Mouse (Mus musculus) lung, postnatal 4 days (tissue): ENCODE data around the gene Actg1.

Experiments used
- DNase-seq, 2 experiments: peaks; one replicate each; pipeline ENCODE4 v3.0.0; 2021

Gene Actg1

GRCm38 (mm10) chr11:120308441-120309320, 39.7 kb downstream of the Actg1 start:
- DNase-seq, result no peak

GRCm38 (mm10) chr11:120307566-120308430, 40.5 kb downstream of the Actg1 start:
- DNase-seq, result peak; percentile 94 to 97

- peak in 1 of 2 experiments; percentile 34 for DNase-seq
These were observed 41.3 kb downstream of the Actg1 start for GRCm38 (mm10) chr11:120307132-120307413.

GRCm38 (mm10) chr11:120306366-120307131, 41.8 kb downstream of the Actg1 start:
- peak in 1 of 2 experiments; percentile 22 for DNase-seq

GRCm38 (mm10) chr11:120305535-120306365, 42.6 kb downstream of the Actg1 start:
- DNase-seq, result no peak

GRCm38 (mm10) chr11:120304886-120305534, 43.3 kb downstream of the Actg1 start:
- DNase-seq, result peak; percentile 91 to 92

- peak in 1 of 2 experiments; percentile 30 for DNase-seq
These were observed 44.0 kb downstream of the Actg1 start for GRCm38 (mm10) chr11:120304350-120304694.

GRCm38 (mm10) chr11:120303559-120304349, 44.6 kb downstream of the Actg1 start:
- peak in 1 of 2 experiments; percentile 19 for DNase-seq

- peak in 1 of 2 experiments; percentile 15 for DNase-seq
These were observed 45.2 kb downstream of the Actg1 start for GRCm38 (mm10) chr11:120303119-120303518.

GRCm38 (mm10) chr11:120299484-120299883, 48.9 kb downstream of the Actg1 start:
- no peak for DNase-seq

GRCm38 (mm10) chr11:120298441-120299141, 49.8 kb downstream of the Actg1 start:
- DNase-seq, result no peak

- no peak for DNase-seq
These were observed 50.6 kb downstream of the Actg1 start for GRCm38 (mm10) chr11:120297767-120298166.

- no peak for DNase-seq
These were observed 51.8 kb downstream of the Actg1 start for GRCm38 (mm10) chr11:120296305-120297144.
